Mouse (Mus musculus) ES-Bruce4 (cell line): ENCODE data around the gene Abcc1.

Experiments
- CTCF ChIP-seq: IDR thresholded peaks from one replicate; pipeline ENCODE4 v1.8.1; 2011; ENCODE audit warnings: low read depth, low read length
- EP300 ChIP-seq: IDR thresholded peaks from 2 replicates; pipeline ENCODE4 v1.6.1; 2011; ENCODE audit warnings: low read depth, low read length; ENCODE audit not compliant: insufficient read depth
- POLR2A ChIP-seq: IDR thresholded peaks from one replicate; pipeline ENCODE4 v1.8.1; 2011; ENCODE audit warnings: low read length; ENCODE audit not compliant: insufficient read depth

- TF ChIP-seq CTCF (no peak), POLR2A (no peak), EP300 (no peak)
These were observed 68.0 kb downstream of the Abcc1 start for GRCm38 (mm10) chr16:14429371-14429770.
